Mouse (Mus musculus) midbrain, embryonic 16.5 days (tissue): ENCODE data around the gene Bag1. TPM values are rescaled to one million over a fixed set of nuclear protein-coding genes. Genes with fewer than 3 reads are reported as not detected.

Source experiments
- ATAC-seq: fragments of 200-750 bp; cut with Nextera tagmentation; 2 replicates; pipeline ENCODE4 v1.8.0; 2017; ENCODE audit warnings: moderate TSS enrichment
- H3K27ac ChIP-seq: fragments of 300-500 bp; sonication (generic); 2 replicates; pipeline ENCODE4 v1.5.1; 2014; ENCODE audit warnings: mild to moderate bottlenecking, low read length, mixed read lengths
- H3K27me3 ChIP-seq: fragments of 300-500 bp; sonication (generic); 2 replicates; pipeline ENCODE4 v1.6.1; 2014; ENCODE audit warnings: low read depth, low read length, mixed read lengths; ENCODE audit not compliant: control insufficient read depth, insufficient read depth
- H3K36me3 ChIP-seq: fragments of 300-500 bp; sonication (generic); 2 replicates; pipeline ENCODE4 v1.6.1; 2014; ENCODE audit warnings: mild to moderate bottlenecking, low read length, moderate library complexity, mixed read lengths; ENCODE audit not compliant: control insufficient read depth, insufficient read depth
- H3K4me1 ChIP-seq: fragments of 300-500 bp; sonication (generic); 2 replicates; pipeline ENCODE4 v1.6.1; 2014; ENCODE audit warnings: mild to moderate bottlenecking, low read length, mixed read lengths; ENCODE audit not compliant: control insufficient read depth, insufficient read depth
- H3K4me2 ChIP-seq: fragments of 300-500 bp; sonication (generic); 2 replicates; pipeline ENCODE4 v1.6.1; 2014; ENCODE audit warnings: mild to moderate bottlenecking, low read length, mixed read lengths
- H3K4me3 ChIP-seq: fragments of 300-500 bp; sonication (generic); 2 replicates; pipeline ENCODE4 v1.5.1; 2014; ENCODE audit warnings: low read depth, mild to moderate bottlenecking, low read length, moderate library complexity, mixed read lengths
- H3K9ac ChIP-seq: fragments of 300-500 bp; sonication (generic); 2 replicates; pipeline ENCODE4 v1.6.1; 2014; ENCODE audit warnings: low read depth, low read length, mixed read lengths
- H3K9me3 ChIP-seq: fragments of 300-500 bp; sonication (generic); replicated peaks from 2 replicates; pipeline ENCODE4 v1.6.1; 2014; ENCODE audit warnings: mild to moderate bottlenecking, low read length, mixed read lengths; ENCODE audit not compliant: control insufficient read depth, poor library complexity, severe bottlenecking
- WGBS: fragments of 180-500 bp; shearing (Covaris S2); extraction: QIAGEN DNeasy Blood & Tissue Kit; methylation state at CpG from one replicate; pipeline ENCODE4 v1.1.7; 2014; 5-methylcytosine and 5-hydroxymethylcytosine counted together
- polyA plus RNA-seq: library from polyadenylated mRNA; unstranded; fragments of >200 nt; fragmentation: Nextera tagmentation; extraction: Ambion mirVana; gene quantifications from 2 replicates; pipeline ENCODE4 v1.2.1, GENCODE M21; 2015

Bag1 gene
- polyA plus RNA-seq, 1 experiment from 2014 or later, result 166 TPM

- Histone ChIP-seq H3K4me1 (no peaks in the 10 kb centered on the region), H3K27ac (no peak overlapping the region), H3K9ac (no peak overlapping the region), H3K36me3 (no peaks in the 10 kb centered on the region), H3K4me2 (no peak overlapping the region), H3K9me3 (no peaks in the 10 kb centered on the region), H3K27me3 (no peaks in the 10 kb centered on the region), H3K4me3 (no peak overlapping the region)
- ATAC-seq, result no peak
- WGBS, result 87% methylated on average over 4 of the region's 4 CpGs
These were observed 47.5 kb downstream of the Bag1 start for GRCm38 (mm10) chr4:40900612-40901011.

- WGBS, result 97% methylated on average over 3 of the region's 3 CpGs
- no peak overlapping the region for H3K27ac ChIP-seq
- no peaks in the 10 kb centered on the region for H3K36me3 ChIP-seq
- no peak for ATAC-seq
- H3K9ac ChIP-seq, result no peak overlapping the region
- no peaks in the 10 kb centered on the region for H3K4me1 ChIP-seq
- H3K4me3 ChIP-seq, result no peak overlapping the region
- no peaks in the 10 kb centered on the region for H3K9me3 ChIP-seq
- no peak overlapping the region for H3K4me2 ChIP-seq
- H3K27me3 ChIP-seq, result no peaks in the 10 kb centered on the region
These were observed 48.0 kb downstream of the Bag1 start for GRCm38 (mm10) chr4:40900071-40900470.

- H3K27me3 ChIP-seq, result no peaks in the 10 kb centered on the region
These were observed 48.8 kb downstream of the Bag1 start for GRCm38 (mm10) chr4:40899264-40899663.

GRCm38 (mm10) chr4:40898476-40899044, 49.5 kb downstream of the Bag1 start:
- Histone ChIP-seq H3K4me2 (no peak overlapping the region), H3K4me1 (no peaks in the 10 kb centered on the region), H3K27ac (no peak overlapping the region), H3K9me3 (no peaks in the 10 kb centered on the region), H3K27me3 (no peaks in the 10 kb centered on the region), H3K9ac (no peak overlapping the region), H3K4me3 (no peak overlapping the region), H3K36me3 (no peaks in the 10 kb centered on the region)
- ATAC-seq, result no peak
- 81% methylated on average over 6 of the region's 6 CpGs for WGBS

More at GRCm38 (mm10) chr4:40899264-40899663, 48.8 kb downstream of the Bag1 start:
- H3K9me3 ChIP-seq, result no peaks in the 10 kb centered on the region
- no peak overlapping the region for H3K4me3 ChIP-seq
- no peaks in the 10 kb centered on the region for H3K4me1 ChIP-seq
- H3K27ac ChIP-seq, result no peak overlapping the region
- WGBS, result 75% methylated on average over 2 of the region's 2 CpGs
- no peaks in the 10 kb centered on the region for H3K36me3 ChIP-seq
- ATAC-seq, result no peak
- no peak overlapping the region for H3K4me2 ChIP-seq
- no peak overlapping the region for H3K9ac ChIP-seq

- no peak overlapping the region for H3K4me3 ChIP-seq
- H3K4me2 ChIP-seq, result no peak overlapping the region
- no peaks in the 10 kb centered on the region for H3K27me3 ChIP-seq
- no peak overlapping the region for H3K27ac ChIP-seq
- H3K4me1 ChIP-seq, result no peaks in the 10 kb centered on the region
- H3K9me3 ChIP-seq, result no peaks in the 10 kb centered on the region
- no peak overlapping the region for H3K9ac ChIP-seq
- 96% methylated on average over 2 of the region's 2 CpGs for WGBS
- no peaks in the 10 kb centered on the region for H3K36me3 ChIP-seq
- no peak for ATAC-seq
These were observed 52.4 kb downstream of the Bag1 start for GRCm38 (mm10) chr4:40895646-40896045.

GRCm38 (mm10) chr4:40895118-40895517, 53.0 kb downstream of the Bag1 start:
- whole genome bisulfite sequencing, result 94% methylated on average over 3 of the region's 3 CpGs

GRCm38 (mm10) chr4:40891206-40891605, 56.9 kb downstream of the Bag1 start:
- H3K9me3 ChIP-seq, result no peaks in the 10 kb centered on the region

More at GRCm38 (mm10) chr4:40895118-40895517, 53.0 kb downstream of the Bag1 start:
- ATAC-seq, result no peak
- Histone ChIP-seq H3K27ac (no peak overlapping the region), H3K36me3 (no peaks in the 10 kb centered on the region), H3K27me3 (no peaks in the 10 kb centered on the region), H3K9ac (no peak overlapping the region), H3K4me2 (no peak overlapping the region), H3K4me1 (no peaks in the 10 kb centered on the region), H3K9me3 (no peaks in the 10 kb centered on the region), H3K4me3 (no peak overlapping the region)

GRCm38 (mm10) chr4:40889983-40890382, 58.1 kb downstream of the Bag1 start:
- H3K9ac ChIP-seq, result no peak overlapping the region
- H3K4me2 ChIP-seq, result no peak overlapping the region
- ATAC-seq, result no peak
- 88% methylated on average over 4 of the region's 4 CpGs for WGBS
- no peak overlapping the region for H3K27ac ChIP-seq
- no peaks in the 10 kb centered on the region for H3K36me3 ChIP-seq
- no peak overlapping the region for H3K4me3 ChIP-seq
- no peaks in the 10 kb centered on the region for H3K4me1 ChIP-seq
- no peaks in the 10 kb centered on the region for H3K9me3 ChIP-seq
- H3K27me3 ChIP-seq, result no peaks in the 10 kb centered on the region

More at GRCm38 (mm10) chr4:40891206-40891605, 56.9 kb downstream of the Bag1 start:
- 78% methylated on average over 5 of the region's 5 CpGs for WGBS
- Histone ChIP-seq H3K4me3 (no peak overlapping the region), H3K27me3 (no peaks in the 10 kb centered on the region), H3K36me3 (no peaks in the 10 kb centered on the region), H3K4me1 (no peaks in the 10 kb centered on the region), H3K9ac (no peak overlapping the region), H3K4me2 (no peak overlapping the region), H3K27ac (no peak overlapping the region)
- ATAC-seq, result no peak

- H3K27me3 ChIP-seq, result no peaks in the 10 kb centered on the region
- no peaks in the 10 kb centered on the region for H3K36me3 ChIP-seq
- no peak overlapping the region for H3K4me3 ChIP-seq
- WGBS, result 76% methylated on average over 3 of the region's 3 CpGs
- no peak overlapping the region for H3K4me2 ChIP-seq
- no peak for ATAC-seq
- no peak overlapping the region for H3K27ac ChIP-seq
- no peaks in the 10 kb centered on the region for H3K9me3 ChIP-seq
- no peak overlapping the region for H3K9ac ChIP-seq
- no peaks in the 10 kb centered on the region for H3K4me1 ChIP-seq
These were observed 58.8 kb downstream of the Bag1 start for GRCm38 (mm10) chr4:40889252-40889651.
